Mouse (Mus musculus): ENCODE data around the gene H2-Ke6. TPM values are rescaled to one million over a fixed set of nuclear protein-coding genes. Genes with fewer than 3 reads are reported as not detected.
A peak's percentile ranks its signal among the peaks of the same experiment; 100 is the strongest.

Gene H2-Ke6
- 100 to 1,000 TPM; 243 to 247 TPM for total RNA-seq (2021)
- long read RNA-seq, experiment 1, transcript H2-Ke6-201 (9 exons, 965 nt): major isoform, 198 of 265 reads
- long read RNA-seq, experiment 1, partial matches to known transcripts: 16 of 265 reads
- long read RNA-seq, experiment 1, other reads (novel, unspliced or antisense): 38 of 265 reads
- long read RNA-seq, experiment 2, transcript H2-Ke6-207 (3 exons, 459 nt): minor isoform, 7 of 169 reads
- long read RNA-seq, experiment 2, transcript H2-Ke6-201 (9 exons, 965 nt): major isoform, 70 of 169 reads
- long read RNA-seq, experiment 2, partial matches to known transcripts: 70 of 169 reads
- long read RNA-seq, experiment 2, other reads (novel, unspliced or antisense): 15 of 169 reads

- peak; percentile 96 to 97 for DNase-seq
Measured at GRCm38 (mm10) chr17:34027656-34028223, at the start of gene H2-Ke6. TSS of gene H2-Ke6 (minus strand) at chr17:34028060.

GRCm38 (mm10) chr17:34077549-34077948 lies 49.7 kb upstream of the H2-Ke6 start:
- DNase-seq: peak; percentile 74 to 78

- DNase-seq: peak; percentile 69 to 78
Measured at GRCm38 (mm10) chr17:34075271-34075670, 47.4 kb upstream of the H2-Ke6 start.

GRCm38 (mm10) chr17:34072091-34072490 lies 44.2 kb upstream of the H2-Ke6 start:
- DNase-seq: no peak

- no peak for DNase-seq
Measured at GRCm38 (mm10) chr17:34068864-34069263, 41.0 kb upstream of the H2-Ke6 start.

GRCm38 (mm10) chr17:34057224-34057623 lies 29.4 kb upstream of the H2-Ke6 start:
- no peak for DNase-seq

GRCm38 (mm10) chr17:34047404-34048050 lies 19.7 kb upstream of the H2-Ke6 start:
- DNase-seq: no peak

- no peak for DNase-seq
Measured at GRCm38 (mm10) chr17:34045941-34046340, 18.1 kb upstream of the H2-Ke6 start.

GRCm38 (mm10) chr17:34039562-34040450 lies 11.9 kb upstream of the H2-Ke6 start:
- DNase-seq: peak in 1 of 2 experiments; percentile 64

GRCm38 (mm10) chr17:34038878-34039561 lies 11.2 kb upstream of the H2-Ke6 start, which contains the start of gene Col11a2:
TSS of gene Col11a2 (plus strand) at chr17:34039437.
- no peak for DNase-seq

- DNase-seq: peak in 1 of 2 experiments; percentile 55
Measured at GRCm38 (mm10) chr17:34038440-34038839, 10.6 kb upstream of the H2-Ke6 start.

- no peak for DNase-seq
Measured at GRCm38 (mm10) chr17:34037241-34037640, 9.4 kb upstream of the H2-Ke6 start.

- DNase-seq: peak; percentile 41 to 62
Measured at GRCm38 (mm10) chr17:34036647-34037046, 8.8 kb upstream of the H2-Ke6 start.

GRCm38 (mm10) chr17:34035517-34035916 lies 7.7 kb upstream of the H2-Ke6 start:
- no peak for DNase-seq

- DNase-seq: peak; percentile 68 to 81
Measured at GRCm38 (mm10) chr17:34034064-34034463, 6.2 kb upstream of the H2-Ke6 start.

GRCm38 (mm10) chr17:34033441-34033840 lies 5.6 kb upstream of the H2-Ke6 start:
- no peak for DNase-seq

- DNase-seq: peak in 1 of 2 experiments; percentile 40
Measured at GRCm38 (mm10) chr17:34032806-34033205, 4.9 kb upstream of the H2-Ke6 start.

- peak; percentile 81 to 88 for DNase-seq
Measured at GRCm38 (mm10) chr17:34032174-34032632, 4.3 kb upstream of the H2-Ke6 start.

- peak; percentile 99 for DNase-seq
Measured at GRCm38 (mm10) chr17:34031465-34032173, 3.8 kb upstream of the H2-Ke6 start, which contains the start of the genes Slc39a7 and Rxrb. TSS of gene Slc39a7 (minus strand) at chr17:34031682. TSS of gene Rxrb (plus strand) at chr17:34031812.

GRCm38 (mm10) chr17:34030861-34031326 lies 3.0 kb upstream of the H2-Ke6 start:
- DNase-seq: peak in 1 of 2 experiments; percentile 44

Measured in adrenal gland, postnatal 36 days (tissue).